Mouse (Mus musculus) kidney, postnatal 10 days (tissue): ENCODE results near the gene Npas3.
A peak's percentile ranks its signal among the peaks of the same experiment; 100 is the strongest.

Experiments used
- DNase-seq: peaks from one replicate; pipeline ENCODE4 v3.0.0; 2021; ENCODE audit warnings: mixed read lengths

The Npas3 gene

DNA sequence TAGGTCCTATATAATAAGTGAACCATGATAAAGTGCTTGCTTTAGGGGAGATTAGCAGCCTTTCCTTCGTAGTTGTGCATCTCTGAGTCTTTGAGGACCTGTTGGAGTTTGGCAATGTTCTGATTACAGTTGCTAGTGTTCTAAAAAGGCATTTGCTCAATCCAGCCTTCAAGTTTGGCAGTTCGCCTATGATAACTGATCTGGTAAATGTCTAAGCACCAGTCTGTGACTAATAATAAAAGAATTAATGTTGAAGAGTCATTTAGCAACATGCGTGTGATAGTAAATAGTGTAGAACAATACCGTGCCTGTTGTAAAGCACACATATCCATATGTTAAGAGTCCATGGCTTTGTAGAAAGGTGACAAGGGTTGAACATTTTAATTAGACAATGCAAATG, 173.2 kb downstream of the Npas3 start:
- no peak for DNase-seq

DNA sequence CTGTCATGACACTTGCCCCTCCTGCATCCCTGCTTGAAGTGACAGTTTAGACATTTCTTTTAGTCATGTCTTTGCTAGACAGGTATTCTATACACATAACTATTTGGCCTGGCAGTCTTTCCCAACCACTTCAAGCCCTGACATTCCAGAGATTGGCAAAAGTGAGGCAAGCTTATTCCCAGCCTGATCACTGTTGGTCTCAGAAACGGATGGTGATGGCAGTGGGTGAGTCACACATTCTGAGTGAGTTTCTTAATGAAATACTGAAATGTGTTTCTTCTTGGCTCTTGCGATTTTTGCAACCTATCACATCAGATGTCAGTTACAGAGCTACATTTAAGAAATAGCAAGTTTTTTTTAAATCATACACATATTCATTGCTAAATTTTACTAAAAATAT, 175.2 kb downstream of the Npas3 start:
- no peak for DNase-seq

DNA sequence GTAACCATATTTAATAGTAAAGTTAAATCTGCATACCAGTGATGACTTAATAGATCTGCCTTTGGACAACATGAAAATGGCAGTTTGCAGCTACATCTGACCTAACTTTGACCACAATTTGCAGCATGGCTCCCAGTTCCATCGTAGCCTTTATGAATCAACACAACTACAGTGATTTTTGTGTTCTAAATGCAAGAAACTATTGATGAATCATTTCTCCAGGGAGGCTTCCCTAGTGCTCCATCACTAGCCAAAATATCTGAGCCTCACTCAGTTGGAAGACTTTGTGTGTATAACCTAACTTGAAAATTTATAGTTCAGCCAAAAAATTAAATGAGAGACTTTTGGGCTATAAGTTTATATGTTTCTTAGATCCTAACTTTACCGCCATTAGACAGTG, 177.5 kb downstream of the Npas3 start:
- DNase-seq, result no peak

DNA sequence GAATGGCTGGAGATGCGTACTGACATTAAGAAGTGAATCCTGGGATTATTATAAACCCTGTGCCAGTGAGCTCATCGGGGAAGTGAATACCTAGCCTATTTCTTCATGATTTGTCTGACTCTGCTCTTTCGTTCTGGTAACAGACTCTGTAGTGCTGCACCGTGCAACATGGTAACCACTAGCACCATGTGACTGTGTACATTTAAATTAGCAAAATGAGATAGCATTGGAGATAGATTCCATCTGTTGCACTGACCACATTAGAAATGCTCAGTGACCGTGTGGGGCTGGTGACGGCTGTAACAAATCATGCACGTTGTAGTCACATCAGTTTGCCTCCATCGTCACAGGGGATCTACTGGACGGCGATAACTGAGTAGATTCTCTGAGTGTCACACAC, 178.7 kb downstream of the Npas3 start:
- no peak for DNase-seq

DNA sequence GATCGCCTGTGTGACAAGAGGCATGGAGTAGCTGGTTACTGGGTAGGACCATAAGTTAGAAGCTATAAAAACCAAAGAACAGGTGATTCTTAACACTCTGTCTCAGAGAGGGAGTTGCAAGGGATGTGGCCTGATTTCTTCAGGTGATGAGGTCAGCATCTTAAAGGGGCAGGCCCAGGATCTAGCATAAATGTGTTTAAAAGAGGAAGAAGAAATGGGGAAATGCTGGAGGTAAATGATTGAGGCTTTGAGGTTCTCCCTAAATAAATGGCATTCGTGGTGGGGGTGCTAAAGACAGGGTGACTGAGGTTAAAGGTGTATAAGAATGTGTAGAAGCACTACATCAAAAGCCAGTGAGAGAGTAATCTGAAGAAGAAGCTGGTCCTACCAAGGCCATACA, 193.6 kb downstream of the Npas3 start:
- no peak for DNase-seq

DNA sequence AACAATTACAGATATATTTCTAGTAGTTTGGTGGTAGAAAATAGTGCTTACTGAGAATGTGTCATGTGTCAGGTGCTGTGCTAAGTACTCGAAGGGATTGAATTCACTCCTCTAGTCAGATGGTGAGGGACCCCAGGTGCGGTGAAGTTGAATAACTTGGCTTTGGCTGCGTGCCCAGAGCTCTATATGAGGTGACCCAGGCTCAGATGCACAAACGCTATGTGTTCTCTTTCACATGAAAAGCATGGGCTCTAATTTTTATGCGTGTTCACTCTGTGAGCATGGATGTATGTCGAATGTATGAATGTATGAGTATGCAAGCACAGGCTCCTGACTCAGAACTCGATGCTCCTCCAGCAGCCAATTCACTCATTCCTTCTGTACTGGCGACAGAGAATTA, 199.0 kb downstream of the Npas3 start:
- DNase-seq, result peak; percentile 12

DNA sequence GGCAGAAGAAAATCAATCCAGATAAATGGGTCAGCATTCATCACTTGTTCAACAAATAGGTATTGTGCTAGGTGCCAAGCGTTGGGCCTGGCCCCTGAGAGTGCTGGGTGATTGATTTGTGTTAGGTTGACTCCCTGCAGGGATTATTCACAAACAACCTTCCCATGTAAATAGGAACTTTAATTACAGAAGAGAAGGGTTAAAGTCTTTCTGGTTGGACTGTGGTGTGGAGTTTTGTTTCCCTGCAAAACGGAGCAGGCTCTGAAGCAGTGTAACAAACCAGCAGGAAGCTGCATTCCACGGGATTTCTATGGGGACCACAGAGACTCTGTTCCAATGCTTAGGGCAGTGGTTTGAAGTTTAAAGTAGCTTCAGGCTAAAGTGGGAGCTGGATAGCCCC, 199.6 kb downstream of the Npas3 start:
- DNase-seq, result no peak

DNA sequence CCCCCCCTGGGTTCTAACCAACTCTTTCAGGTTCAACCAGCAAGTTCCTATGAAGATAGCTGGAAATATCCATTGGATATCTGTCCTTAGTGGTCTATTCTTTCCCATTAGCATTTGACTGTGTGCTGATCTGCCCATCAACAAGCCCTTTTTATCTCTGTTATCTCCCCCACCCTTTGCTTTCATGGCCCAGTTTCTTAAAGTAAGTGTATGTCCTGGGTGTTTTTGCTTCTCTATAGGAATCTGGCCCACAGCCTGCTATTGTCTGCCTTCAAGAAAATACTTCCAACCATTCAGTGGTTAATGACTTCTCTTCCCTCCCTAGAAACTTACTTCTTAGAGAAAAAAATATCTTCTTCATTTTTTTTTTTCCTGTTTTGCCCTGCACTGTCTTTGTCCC, 219.1 kb downstream of the Npas3 start:
- no peak for DNase-seq

DNA sequence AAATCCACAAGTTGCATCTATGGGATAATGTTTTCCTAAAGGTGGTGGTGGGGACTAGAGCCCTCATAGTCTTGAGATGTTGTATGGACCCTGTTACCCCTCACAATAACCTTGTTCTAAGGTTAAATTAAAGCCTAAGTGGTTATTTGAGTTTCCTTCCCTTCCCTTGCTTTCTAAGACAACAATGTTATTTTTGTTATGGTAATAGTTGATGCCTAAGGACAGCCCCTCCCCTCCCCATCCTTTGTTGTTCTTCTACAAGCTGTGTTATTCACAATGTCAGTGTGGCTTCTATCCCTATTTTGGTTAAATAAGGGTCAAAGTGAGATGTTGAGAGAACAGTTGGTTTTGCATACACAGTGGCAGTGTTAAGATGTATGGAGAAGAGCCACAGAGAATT, 226.0 kb downstream of the Npas3 start:
- no peak for DNase-seq

DNA sequence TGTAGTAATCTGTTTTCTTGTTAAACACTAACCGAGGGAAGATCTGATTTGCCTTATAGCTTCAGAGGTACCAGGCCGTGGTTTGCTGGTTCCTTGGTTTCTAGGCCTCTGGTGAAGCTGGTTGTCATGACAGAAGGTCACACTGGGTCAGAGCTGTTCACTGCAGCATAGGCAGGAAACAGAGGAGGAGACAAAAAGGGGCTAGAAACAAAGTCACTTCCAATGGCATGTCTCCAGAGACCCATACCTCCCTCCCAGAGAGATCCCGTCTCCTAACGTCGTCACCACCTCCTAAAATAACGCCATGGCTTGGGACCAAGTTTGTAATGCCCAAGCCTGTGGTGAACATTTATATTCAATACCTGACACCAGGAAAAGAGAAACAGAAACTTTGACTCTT, 236.4 kb downstream of the Npas3 start:
- no peak for DNase-seq

DNA sequence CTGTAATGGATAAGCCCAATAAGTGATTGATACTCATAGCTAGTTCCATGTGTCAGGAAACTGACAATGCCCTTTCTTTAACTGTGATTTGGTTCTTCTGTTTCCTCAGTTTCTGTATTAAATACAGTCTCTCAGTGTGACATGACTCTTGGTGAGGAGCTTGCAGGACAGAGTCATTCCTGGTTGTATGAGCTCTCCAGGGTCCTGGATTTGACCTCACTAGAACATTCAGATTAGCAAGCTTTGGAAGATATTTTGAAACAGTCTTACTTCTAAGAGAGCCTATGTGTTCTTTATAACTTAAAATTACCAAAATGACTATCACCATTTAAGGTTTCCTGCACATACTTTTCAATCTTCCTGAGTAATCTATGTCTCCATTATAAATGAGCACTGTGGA, 247.9 kb downstream of the Npas3 start:
- no peak for DNase-seq

DNA sequence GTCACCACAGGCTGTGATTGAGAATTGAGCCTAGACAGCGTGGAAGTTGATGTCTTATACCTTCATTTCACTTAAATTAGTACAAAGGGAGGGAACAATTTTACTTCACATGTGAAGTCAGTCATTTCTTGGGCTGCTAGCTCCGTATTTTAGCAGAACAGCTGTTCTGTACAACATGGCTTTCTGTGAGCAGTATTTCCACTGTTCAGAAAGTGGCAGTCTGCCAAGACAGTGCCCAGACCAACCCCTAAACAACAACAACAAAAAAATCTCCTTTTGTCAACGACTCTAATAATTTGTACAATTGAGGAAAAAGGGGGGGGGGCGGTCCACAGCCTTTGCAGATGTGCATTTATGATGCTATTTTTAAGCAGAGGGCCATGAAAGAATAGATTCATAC, 266.4 kb downstream of the Npas3 start:
- DNase-seq, result no peak

DNA sequence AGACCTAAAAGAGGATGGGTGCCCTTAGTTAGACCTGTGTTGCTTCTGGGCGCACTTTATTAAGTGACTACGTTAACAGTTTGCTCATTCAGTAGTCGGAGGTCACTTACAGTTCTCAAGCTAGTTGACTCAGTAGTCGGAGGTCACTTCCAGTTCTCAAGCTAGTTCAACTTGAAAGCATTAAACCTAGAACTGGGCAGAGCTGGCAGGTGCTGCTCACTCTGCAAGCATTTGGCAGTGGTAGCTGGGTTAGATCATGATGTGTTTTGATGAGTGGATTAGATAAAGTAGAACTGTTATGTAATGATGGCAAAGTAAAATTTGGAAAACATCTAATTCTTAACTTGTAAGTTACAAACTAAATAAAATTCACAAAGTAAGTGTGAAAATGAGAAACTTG, 271.1 kb downstream of the Npas3 start:
- no peak for DNase-seq

DNA sequence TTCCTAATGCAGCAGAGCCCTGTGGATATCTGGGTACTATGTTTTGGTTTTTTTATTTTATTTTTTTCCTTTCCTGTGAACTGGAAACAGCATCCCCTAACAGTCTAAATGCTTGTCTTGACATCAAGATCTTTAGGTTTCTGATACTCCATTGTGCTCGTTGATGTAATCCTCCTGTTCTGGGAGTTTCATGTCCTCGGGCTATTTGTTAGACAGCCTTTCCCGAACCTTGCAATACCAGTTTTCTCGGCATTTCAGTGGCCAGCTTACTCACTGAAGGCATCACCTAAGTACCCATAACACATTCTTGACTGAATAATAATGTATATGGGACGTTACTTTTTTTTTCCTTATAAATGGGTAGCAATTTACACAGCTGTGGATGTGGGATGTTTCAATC, 274.2 kb downstream of the Npas3 start:
- DNase-seq, result no peak

DNA sequence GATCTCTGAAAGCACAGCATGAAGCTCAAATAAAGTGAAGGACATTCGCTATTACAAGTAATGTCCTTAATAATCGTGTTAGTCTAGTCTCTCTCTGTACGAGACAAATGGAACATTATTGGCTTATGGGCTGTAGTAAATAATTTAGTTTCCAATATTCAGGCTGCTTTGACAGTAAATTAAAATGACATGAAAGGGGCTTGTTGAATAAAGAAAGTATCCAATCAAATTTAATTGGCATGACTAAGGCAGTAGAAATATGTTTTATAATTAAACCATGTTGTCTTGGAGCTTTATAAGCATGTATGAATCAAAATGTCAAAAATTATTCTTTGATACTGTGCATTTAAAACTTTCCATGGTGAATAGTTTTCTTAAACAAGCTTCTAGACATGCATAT, 278.6 kb downstream of the Npas3 start:
- DNase-seq, result no peak

DNA sequence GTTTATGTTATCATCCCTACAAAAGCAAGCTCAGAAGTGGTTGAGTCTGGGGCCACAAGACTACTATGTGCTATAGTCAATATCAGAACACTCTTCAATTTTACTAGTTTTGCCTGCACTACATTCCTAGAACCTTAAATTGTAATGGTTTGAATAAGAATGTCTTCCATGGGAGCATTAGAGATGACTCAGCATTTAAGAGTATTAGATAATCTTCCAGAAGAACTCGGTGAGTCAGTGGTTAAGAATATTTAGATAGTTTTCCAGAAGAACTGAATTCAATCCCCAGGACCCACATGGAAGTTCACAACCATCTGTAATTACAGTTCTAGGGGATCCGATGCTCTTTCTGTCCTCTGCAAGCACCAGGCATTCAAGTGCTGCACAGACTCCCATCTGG, 280.9 kb downstream of the Npas3 start:
- DNase-seq, result no peak

DNA sequence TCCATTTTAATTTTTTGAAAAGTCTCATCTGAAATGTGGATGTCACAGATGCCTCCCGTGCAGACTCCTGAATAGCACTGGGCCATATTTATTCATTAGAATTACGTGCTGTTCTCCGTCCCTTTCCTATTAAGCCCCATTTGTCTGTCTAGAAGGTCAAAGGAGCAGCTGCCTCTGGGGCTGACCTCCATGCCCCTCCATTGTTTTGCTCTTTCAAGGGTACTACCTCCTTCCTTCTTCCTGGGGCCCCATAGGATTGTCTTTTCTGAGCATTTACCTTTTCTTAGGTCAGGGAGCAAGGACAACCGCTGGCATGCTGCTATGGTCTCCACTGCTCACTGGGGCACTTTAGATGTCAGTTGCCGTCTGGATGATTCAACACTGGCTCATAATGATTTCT, 288.3 kb downstream of the Npas3 start:
- no peak for DNase-seq

DNA sequence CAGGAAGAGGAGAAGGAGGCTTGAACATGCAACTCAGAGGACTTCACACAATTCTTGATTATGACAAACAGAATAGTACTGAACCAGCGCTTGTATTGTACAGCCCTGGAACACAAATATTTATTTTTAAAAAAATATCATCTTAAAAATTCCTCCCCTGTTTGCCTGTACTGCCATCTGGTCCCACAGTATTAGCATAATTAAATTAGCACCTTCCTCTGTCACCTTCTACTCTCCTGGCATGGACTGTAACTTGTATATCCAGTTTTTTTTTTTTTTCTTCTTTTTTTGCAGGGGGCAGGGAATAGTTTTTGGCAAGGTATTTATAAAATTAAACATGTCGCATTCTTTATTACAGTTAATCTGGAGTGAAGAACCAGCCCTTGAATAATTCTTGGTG, 307.9 kb downstream of the Npas3 start:
- DNase-seq, result no peak

DNA sequence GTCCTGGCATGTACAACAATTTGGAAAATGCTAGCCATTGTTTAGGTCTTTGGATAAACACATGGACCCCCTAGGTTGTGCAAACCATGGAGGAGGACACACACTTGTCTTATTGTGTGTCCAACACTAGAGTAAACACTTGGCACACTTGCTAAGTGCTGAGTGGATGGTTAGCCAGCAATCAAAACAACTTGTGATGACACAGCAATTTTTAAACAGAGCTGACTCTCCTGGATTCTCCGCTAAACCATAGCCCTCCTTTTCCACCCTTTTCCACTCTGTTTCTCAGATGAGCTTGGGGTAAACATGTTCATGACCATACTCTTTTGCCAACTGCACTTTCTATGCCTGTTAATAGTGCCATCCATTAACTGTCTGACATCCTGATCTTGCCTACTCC, 309.8 kb downstream of the Npas3 start:
- no peak for DNase-seq

DNA sequence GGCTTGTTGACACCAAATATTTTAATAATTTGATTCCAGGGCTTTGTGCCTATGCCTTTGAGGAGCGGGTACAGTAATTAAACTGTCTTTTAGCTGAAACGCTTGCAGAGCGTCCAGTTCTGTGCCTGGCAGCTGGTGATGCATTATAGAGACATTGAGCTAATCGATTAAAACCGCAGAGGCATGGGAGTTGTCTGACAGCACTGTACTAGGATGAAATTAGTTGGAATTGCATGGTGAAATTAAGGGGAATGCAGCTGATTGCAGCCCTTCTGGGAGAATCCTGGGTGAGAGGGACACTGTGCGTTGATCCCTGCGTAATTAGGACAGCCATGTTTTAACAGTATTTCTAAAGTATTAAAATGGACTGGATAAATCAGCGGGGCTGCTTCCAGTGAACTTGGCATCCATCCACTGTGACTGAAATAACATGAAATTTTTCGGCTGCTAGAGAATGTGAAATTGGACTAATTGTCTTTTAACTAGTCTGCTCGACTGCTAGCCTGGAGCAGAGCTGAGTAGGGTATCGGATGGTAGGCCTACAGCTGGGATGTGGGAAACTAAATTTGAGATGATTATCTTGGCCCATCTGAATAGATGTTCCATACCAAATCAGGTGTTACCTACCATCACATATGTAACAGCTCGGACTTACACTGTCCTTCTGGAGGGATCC, 318.4 kb downstream of the Npas3 start:
- no peak for DNase-seq

DNA sequence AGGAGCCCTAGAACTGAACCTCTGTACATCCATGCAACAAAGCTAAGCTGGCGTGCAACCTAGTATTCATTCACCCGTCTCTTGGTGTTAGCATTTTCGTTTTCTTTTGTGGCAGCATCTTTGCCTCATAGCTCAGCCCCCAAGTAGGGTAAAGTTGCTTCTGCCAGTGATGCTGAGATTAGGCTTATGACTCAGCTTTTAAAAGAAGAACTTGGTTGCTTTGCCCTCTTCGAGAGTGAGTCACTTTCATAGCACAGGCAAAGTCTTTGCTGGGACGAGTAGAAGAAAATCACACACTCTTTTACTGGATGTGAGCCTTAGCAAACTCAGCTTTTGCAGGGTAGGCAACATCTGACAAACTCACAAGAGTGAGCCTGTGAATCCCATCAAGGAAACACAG, 332.7 kb downstream of the Npas3 start:
- no peak for DNase-seq

DNA sequence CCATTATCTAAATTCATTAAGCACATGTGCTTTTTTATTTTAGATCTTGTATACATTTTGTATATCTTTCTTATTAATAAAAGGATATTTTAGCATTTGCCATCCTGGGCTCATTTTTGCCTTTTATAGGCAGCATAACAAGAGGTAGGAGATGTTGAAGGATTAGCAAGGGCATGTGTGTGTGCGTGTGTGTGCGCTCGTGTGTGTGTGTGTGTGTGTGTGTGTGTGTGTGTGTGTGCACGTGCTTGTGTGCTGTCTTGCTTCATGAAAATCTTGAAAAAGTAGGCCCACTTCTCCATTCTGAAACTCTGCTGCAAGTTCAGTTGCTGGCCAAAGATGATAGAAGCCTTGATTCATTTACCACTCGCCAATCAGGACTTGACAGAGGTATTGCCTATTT, 338.8 kb downstream of the Npas3 start:
- DNase-seq, result no peak

DNA sequence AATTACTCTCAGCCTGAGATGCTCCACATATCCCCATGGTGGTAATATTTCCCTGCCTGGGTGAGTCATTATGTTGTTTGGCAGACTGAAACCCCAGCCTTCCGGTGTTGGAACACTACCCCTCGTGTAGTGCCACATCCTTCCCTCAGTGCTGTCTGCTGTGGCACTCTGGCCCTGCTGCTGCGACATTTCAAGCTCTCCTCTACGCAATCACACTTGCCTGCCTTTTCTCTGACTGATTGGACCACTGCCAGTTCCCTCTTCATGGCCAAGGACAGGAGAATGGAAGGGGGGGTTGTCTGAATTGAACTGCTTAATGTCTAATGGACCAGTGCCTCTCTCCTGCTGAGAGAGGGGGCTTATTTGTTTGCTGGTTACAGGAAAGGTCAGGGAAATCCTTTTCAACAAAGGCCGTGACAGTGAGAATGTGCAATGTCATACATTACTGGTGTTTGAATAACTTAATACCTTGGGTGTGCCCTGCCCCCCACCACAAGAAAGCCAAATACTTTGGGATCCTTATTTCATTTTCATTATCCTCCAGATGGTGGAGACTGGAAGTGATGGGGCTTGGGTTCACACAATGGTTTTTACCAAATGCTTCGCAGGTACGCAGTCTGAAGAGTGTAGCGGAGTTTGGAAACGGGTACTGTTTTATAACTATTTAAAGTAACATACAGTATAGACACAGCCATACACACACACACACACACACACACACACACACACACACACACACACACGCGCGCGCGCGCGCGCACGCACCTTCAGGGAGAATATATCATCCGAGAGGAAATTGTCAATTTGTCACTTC, 339.4 kb downstream of the Npas3 start:
- peak; percentile 14 for DNase-seq

DNA sequence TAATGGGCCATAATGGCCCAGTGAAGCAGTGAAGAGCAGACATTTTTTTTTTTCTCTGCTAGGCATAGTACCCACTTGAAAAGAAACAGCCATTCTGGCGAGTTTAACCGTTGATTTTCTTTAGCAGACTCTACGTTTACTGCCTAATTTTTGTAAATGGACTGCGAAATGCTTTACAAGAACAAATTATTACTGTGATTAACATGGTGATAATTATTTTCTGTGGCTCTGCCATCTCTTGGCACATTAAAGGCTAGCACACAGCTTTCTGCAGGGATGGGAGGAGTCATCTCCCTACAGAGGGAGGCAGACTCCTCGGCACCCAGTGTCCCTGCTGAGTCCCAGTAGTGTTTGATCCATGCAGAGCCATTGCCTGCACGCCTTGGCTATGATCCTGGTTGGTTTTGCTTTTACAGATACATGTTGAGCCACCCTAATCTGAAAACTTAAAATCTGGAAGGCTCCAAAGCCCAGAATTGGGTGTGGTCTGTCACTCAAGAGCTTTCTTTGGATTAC, 341.0 kb downstream of the Npas3 start:
- no peak for DNase-seq

DNA sequence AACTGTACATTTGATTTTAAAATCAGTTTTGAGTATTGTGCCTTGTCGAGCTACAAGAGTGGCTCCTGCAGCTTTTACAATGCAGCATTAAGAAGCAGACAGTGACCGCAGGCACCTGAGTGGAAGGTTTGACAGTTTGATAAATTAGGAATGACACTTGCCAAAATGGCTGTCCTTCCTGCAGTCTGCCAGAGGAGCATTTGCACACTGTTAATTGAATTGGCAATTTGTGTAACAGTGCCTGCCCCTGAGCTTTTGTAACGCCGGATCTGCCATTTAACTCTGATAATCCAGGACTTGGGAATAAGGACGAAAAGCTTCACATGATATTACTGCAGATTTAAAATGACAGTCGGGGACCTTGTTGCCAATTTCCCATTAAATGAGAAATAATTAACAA, 357.2 kb downstream of the Npas3 start:
- DNase-seq, result no peak
